Comparison of ENCODE assay signal across 10 mouse cellular contexts in genomic region chr9:108105549-108105863, GRCm38 (mm10). TPM values are rescaled to one million over a fixed set of nuclear protein-coding genes. Genes with fewer than 3 reads are reported as not detected.
DNase-seq lines count a peak whose midpoint lies in the region; ATAC-seq and TF ChIP-seq lines count a peak whose summit lies in the region.
"Had no signal": no experiment of that assay in that cellular context is flagged by ENCODE, and none has a peak within 500 bp of the region (broad histone marks: within the 10 kb centered on the region; RNA-seq: fewer than 3 reads in every experiment).

No protein-coding gene starts in this region.

- H3K4me1 ChIP-seq in heart, embryonic 12.5 days (replicated peaks), result peaks cover 47% of the 10 kb centered on the region
- peaks cover 11 to 47% of the 10 kb centered on the region in 2 experiments for H3K4me1 ChIP-seq in CH12.LX (ENCODE audit: control insufficient read depth in 1 of 2, insufficient read depth in 2 of 2)
- H3K4me1 ChIP-seq in hindbrain, embryonic 12.5 days, result peaks cover 15% of the 10 kb centered on the region
- peaks cover 22% of the 10 kb centered on the region for H3K4me1 ChIP-seq in liver, embryonic 16.5 days (ENCODE audit: control insufficient read depth, low read depth, low read length)

- no peak for TF ChIP-seq EP300 in CH12.LX (IDR thresholded peaks at IDR 0.05; ENCODE audit: low read length)

- WGBS in heart, embryonic 12.5 days, result 84% methylated on average over 12 of the region's 12 CpGs
- 71% methylated on average over 12 of the region's 12 CpGs for WGBS in hindbrain, embryonic 12.5 days
- WGBS in liver, embryonic 16.5 days (ENCODE audit: insufficient replicate concordance), result 59% methylated on average over 12 of the region's 12 CpGs

- dilution Hi-C loops in CH12.LX (cut with MboI; ENCODE audit: extremely low pct_ligation_motif_present, extremely low pct_unique_long_range_greater_than_20kb, low sequenced_read_pairs), result no loop called here

- in situ Hi-C loops in CH12.LX (cut with MboI; ENCODE audit: low pct_ligation_motif_present, low pct_unique_long_range_greater_than_20kb, low sequenced_read_pairs), result loop anchor here (10.0 kb wide), 1 partner anchor 179 kb away; no protein-coding TSS in a partner anchor

- no peak for DNase-seq in heart, postnatal 25 days (ENCODE audit: low spot score)
- no peak for DNase-seq in CH12.LX (ENCODE audit: extremely low read depth)
- no peak for DNase-seq in retina, postnatal 1 day
- no peak for DNase-seq in layer of hippocampus, postnatal 36 days
- no peak for DNase-seq in thymus, postnatal 10 days (ENCODE audit: low spot score in 2 of 2)

- H3K9ac ChIP-seq in heart, embryonic 12.5 days, result no peak overlapping the region
- H3K9ac ChIP-seq in CH12.LX (ENCODE audit: insufficient read depth, low read depth), result peak overlapping the region; percentile 57
- H3K9ac ChIP-seq in hindbrain, embryonic 12.5 days, result peak overlapping the region; percentile 36
- peak overlapping the region; percentile 32 for H3K9ac ChIP-seq in liver, embryonic 16.5 days (ENCODE audit: low read depth, low read length)
- H3K9ac ChIP-seq: lung, embryonic 15.5 days had no signal

- ATAC-seq in heart, embryonic 12.5 days (ENCODE audit: insufficient number of reproducible peaks, low FRiP score), result no peak; the same call in 1 of the 2 replicates
- ATAC-seq in hindbrain, embryonic 12.5 days (ENCODE audit: low FRiP score), result no peak
- no peak for ATAC-seq in liver, embryonic 16.5 days (ENCODE audit: low read depth)
- ATAC-seq: forebrain, embryonic 16.5 days had no signal

- no peaks in the 10 kb centered on the region for H3K9me3 ChIP-seq in heart, embryonic 12.5 days (replicated peaks)
- no peaks in the 10 kb centered on the region for H3K9me3 ChIP-seq in CH12.LX (replicated peaks; ENCODE audit: low read length)
- no peaks in the 10 kb centered on the region for H3K9me3 ChIP-seq in hindbrain, embryonic 12.5 days (replicated peaks)
- no peaks in the 10 kb centered on the region for H3K9me3 ChIP-seq in liver, embryonic 16.5 days (replicated peaks; ENCODE audit: control insufficient read depth, low read length)
- H3K9me3 ChIP-seq: lung, embryonic 15.5 days had no signal

- no peak overlapping the region for H3K27ac ChIP-seq in heart, embryonic 12.5 days (ENCODE audit: poor library complexity, severe bottlenecking)
- peak overlapping the region; percentile 51; the same call in 1 of the 2 replicates for H3K27ac ChIP-seq in CH12.LX (ENCODE audit: insufficient read depth, low read depth)
- peak overlapping the region; percentile 12; the same call in 1 of the 2 replicates for H3K27ac ChIP-seq in hindbrain, embryonic 12.5 days
- H3K27ac ChIP-seq in liver, embryonic 16.5 days (ENCODE audit: low read length), result no peak overlapping the region
- H3K27ac ChIP-seq: lung, embryonic 15.5 days had no signal

- peaks cover 4% of the 10 kb centered on the region; the same call in 1 of the 2 replicates for H3K27me3 ChIP-seq in heart, embryonic 12.5 days (replicated peaks)
- no peaks in the 10 kb centered on the region for H3K27me3 ChIP-seq in CH12.LX (replicated peaks)
- 0 out of 2 replicates have a peak, but pooled peaks cover 6% of the 10 kb centered on the region for H3K27me3 ChIP-seq in hindbrain, embryonic 12.5 days
- peaks cover 9% of the 10 kb centered on the region for H3K27me3 ChIP-seq in liver, embryonic 16.5 days (ENCODE audit: control insufficient read depth, insufficient read depth, low read depth, low read length)

- peak overlapping the region; percentile 42; the same call in 1 of the 2 replicates for H3K4me2 ChIP-seq in heart, embryonic 12.5 days
- peak overlapping the region; percentile 76 for H3K4me2 ChIP-seq in CH12.LX (ENCODE audit: insufficient read depth, low read depth, poor library complexity, severe bottlenecking)
- 0 out of 2 replicates have a peak overlapping the region, but pooled peaks have one; percentile 34 for H3K4me2 ChIP-seq in hindbrain, embryonic 12.5 days (replicated peaks)
- peak overlapping the region; percentile 63 for H3K4me2 ChIP-seq in liver, embryonic 16.5 days (ENCODE audit: low read depth, low read length)
- H3K4me2 ChIP-seq: lung, embryonic 15.5 days had no signal

- H3K36me3 ChIP-seq in heart, embryonic 12.5 days, result no peaks in the 10 kb centered on the region
- H3K36me3 ChIP-seq in CH12.LX (replicated peaks in 1 of 2; ENCODE audit: control insufficient read depth in 1 of 2, insufficient read depth in 1 of 2, low read length in 1 of 2), result peaks cover 19 to 70% of the 10 kb centered on the region in 2 experiments
- H3K36me3 ChIP-seq in hindbrain, embryonic 12.5 days, result peaks cover 51% of the 10 kb centered on the region
- no peaks in the 10 kb centered on the region for H3K36me3 ChIP-seq in liver, embryonic 16.5 days (ENCODE audit: control insufficient read depth, insufficient read depth)
- H3K36me3 ChIP-seq: lung, embryonic 15.5 days had no signal

- intact Hi-C loops in heart, postnatal 25 days (cut with DNase I), result no loop called here

- no peak for TF ChIP-seq CTCF in CH12.LX (conservative IDR thresholded peaks at IDR 0.05 in 1 of 2, IDR thresholded peaks at IDR 0.05 in 1 of 2; ENCODE audit: low read depth in 2 of 2, low read length in 2 of 2)

- H3K79me2 ChIP-seq in CH12.LX (replicated peaks; ENCODE audit: control insufficient read depth, extremely low read depth, insufficient read depth, poor library complexity, severe bottlenecking), result peaks cover 5% of the 10 kb centered on the region

- TF ChIP-seq POLR2A in CH12.LX (IDR thresholded peaks at IDR 0.05; ENCODE audit: low read depth, low read length), result no peak

- TF ChIP-seq RAD21 in CH12.LX (IDR thresholded peaks at IDR 0.05; ENCODE audit: low read depth, low read length), result no peak

- no peak overlapping the region for H3K4me3 ChIP-seq in heart, embryonic 12.5 days
- peak overlapping the region; percentile 68 to 80 (median 79) for H3K4me3 ChIP-seq in CH12.LX (replicated peaks in 1 of 3; ENCODE audit: low read depth in 2 of 3, low read length in 2 of 3, poor library complexity in 1 of 3)
- no peak overlapping the region for H3K4me3 ChIP-seq in hindbrain, embryonic 12.5 days
- H3K4me3 ChIP-seq in liver, embryonic 16.5 days (ENCODE audit: low read depth, low read length), result peak overlapping the region; percentile 28
- H3K4me3 ChIP-seq: lung, embryonic 15.5 days had no signal

TF ChIP-seq in CH12.LX, 34 proteins besides CTCF, POLR2A, EP300 and RAD21 (continues in another document):
- TF ChIP-seq ZMIZ1 (IDR thresholded peaks at IDR 0.05; ENCODE audit: low read depth, low read length) (no peak), CHD1 (IDR thresholded peaks at IDR 0.05; ENCODE audit: low read depth, low read length) (no peak), USF2 (conservative IDR thresholded peaks at IDR 0.05; ENCODE audit: low read depth, low read length) (no peak), JUN (IDR thresholded peaks at IDR 0.05; ENCODE audit: insufficient read depth, low read depth, low read length) (no peak)

RNA-seq across cellular contexts. Expression of gene Apeh, which starts 11.1 kb away (rescaled TPM):
- 48.0 and 51.1 TPM in 2 replicates for polyA plus RNA-seq in heart, embryonic 12.5 days (2016; fragmentation: Nextera tagmentation; extraction: Ambion mirVana)
- 10 to 100 TPM; 43.1 to 45.4 TPM for total RNA-seq in heart, postnatal 25 days (2021)
- total RNA-seq in CH12.LX (2012; rRNA removed) (69.5 and 75.6 TPM in 2 replicates), CH12.LX (2014; rRNA removed) (28.8 and 36.2 TPM in 2 replicates)
- polyA plus RNA-seq in CH12.LX (2012; ENCODE audit: insufficient read length, low read depth), result 53.2 and 66.6 TPM in 2 replicates
- polyA plus RNA-seq in hindbrain, embryonic 12.5 days (2016; fragmentation: Nextera tagmentation; extraction: Ambion mirVana), result 54.3 and 58.6 TPM in 2 replicates
- 167 and 172 TPM in 2 replicates for polyA plus RNA-seq in liver, embryonic 16.5 days (2015; fragmentation: Nextera tagmentation; extraction: Ambion mirVana)
- 10 to 100 TPM; 31.1 to 37.6 TPM for total RNA-seq in layer of hippocampus, postnatal 36 days (2021)

RNA-seq across cellular contexts. Expression of gene Rnf123, which starts 22.4 kb away (rescaled TPM):
- 32.8 and 37.0 TPM in 2 replicates for polyA plus RNA-seq in heart, embryonic 12.5 days (2016; fragmentation: Nextera tagmentation; extraction: Ambion mirVana)
- 100 to 1,000 TPM in 1 of 2 experiments, 10 to 100 TPM in 1; 90.1 to 112 TPM for total RNA-seq in heart, postnatal 25 days (2021)
- total RNA-seq in CH12.LX (2012; rRNA removed), result 28.8 and 32.3 TPM in 2 replicates
- 6.6 and 10.0 TPM in 2 replicates for total RNA-seq in CH12.LX (2014; rRNA removed)
- polyA plus RNA-seq in CH12.LX (2012; ENCODE audit: insufficient read length, low read depth), result 40.4 and 50.0 TPM in 2 replicates
- polyA plus RNA-seq in hindbrain, embryonic 12.5 days (2016; fragmentation: Nextera tagmentation; extraction: Ambion mirVana), result 39.5 and 40.7 TPM in 2 replicates
- polyA plus RNA-seq in liver, embryonic 16.5 days (2015; fragmentation: Nextera tagmentation; extraction: Ambion mirVana), result 92.7 and 106 TPM in 2 replicates
- 100 to 1,000 TPM; 104 to 110 TPM for total RNA-seq in layer of hippocampus, postnatal 36 days (2021)

RNA-seq across cellular contexts. Expression of gene Mst1, which starts 25.3 kb away (rescaled TPM):
- polyA plus RNA-seq in heart, embryonic 12.5 days (2016; fragmentation: Nextera tagmentation; extraction: Ambion mirVana), result 0.31 and 0.37 TPM in 2 replicates
- total RNA-seq in heart, postnatal 25 days (2021), result not detected
- total RNA-seq in CH12.LX (2012; rRNA removed) (33.2 and 59.6 TPM in 2 replicates), CH12.LX (2014; rRNA removed) (16.9 and 19.6 TPM in 2 replicates)
- polyA plus RNA-seq in CH12.LX (2012; ENCODE audit: insufficient read length, low read depth), result 19.7 and 21.4 TPM in 2 replicates
- 0.31 and 0.72 TPM in 2 replicates for polyA plus RNA-seq in hindbrain, embryonic 12.5 days (2016; fragmentation: Nextera tagmentation; extraction: Ambion mirVana)
- polyA plus RNA-seq in liver, embryonic 16.5 days (2015; fragmentation: Nextera tagmentation; extraction: Ambion mirVana), result 52.5 and 62.0 TPM in 2 replicates
- total RNA-seq in layer of hippocampus, postnatal 36 days (2021), result not detected
- polyA plus RNA-seq: forebrain, embryonic 16.5 days had no signal

RNA-seq across cellular contexts. Expression of gene Amigo3, which starts 52.5 kb away (rescaled TPM):
- 2.4 and 3.1 TPM in 2 replicates for polyA plus RNA-seq in heart, embryonic 12.5 days (2016; fragmentation: Nextera tagmentation; extraction: Ambion mirVana)
- total RNA-seq in heart, postnatal 25 days (2021), result 1 to 10 TPM; 1.8 TPM
- total RNA-seq in CH12.LX (2012; rRNA removed), result 2.0 and 3.1 TPM in 2 replicates
- 1.7 and 2.2 TPM in 2 replicates for total RNA-seq in CH12.LX (2014; rRNA removed)
- polyA plus RNA-seq in CH12.LX (2012; ENCODE audit: insufficient read length, low read depth), result 3.3 and 4.4 TPM in 2 replicates
- 3.9 TPM in 2 replicates for polyA plus RNA-seq in hindbrain, embryonic 12.5 days (2016; fragmentation: Nextera tagmentation; extraction: Ambion mirVana)
- 1.6 and 2.1 TPM in 2 replicates for polyA plus RNA-seq in liver, embryonic 16.5 days (2015; fragmentation: Nextera tagmentation; extraction: Ambion mirVana)
- 1 to 10 TPM; 1.8 to 2.6 TPM for total RNA-seq in layer of hippocampus, postnatal 36 days (2021)

RNA-seq across cellular contexts. Expression of gene Gmppb, which starts 56.5 kb away (rescaled TPM):
- polyA plus RNA-seq in heart, embryonic 12.5 days (2016; fragmentation: Nextera tagmentation; extraction: Ambion mirVana), result 23.2 and 24.5 TPM in 2 replicates
- 10 to 100 TPM in 1 of 2 experiments, 1 to 10 TPM in 1; 9.4 to 10.7 TPM for total RNA-seq in heart, postnatal 25 days (2021)
- total RNA-seq in CH12.LX (2012; rRNA removed) (20.9 and 33.4 TPM in 2 replicates), CH12.LX (2014; rRNA removed) (17.9 and 18.4 TPM in 2 replicates)
- polyA plus RNA-seq in CH12.LX (2012; ENCODE audit: insufficient read length, low read depth), result 19.2 and 21.8 TPM in 2 replicates
- polyA plus RNA-seq in hindbrain, embryonic 12.5 days (2016; fragmentation: Nextera tagmentation; extraction: Ambion mirVana), result 21.9 and 25.0 TPM in 2 replicates
- 12.9 and 13.8 TPM in 2 replicates for polyA plus RNA-seq in liver, embryonic 16.5 days (2015; fragmentation: Nextera tagmentation; extraction: Ambion mirVana)
- 10 to 100 TPM; 16.9 to 17.5 TPM for total RNA-seq in layer of hippocampus, postnatal 36 days (2021)

Comparison
In these comparisons a context has a peak if more than half of its experiments do, and no peak if none do; other contexts are left out.
1. H3K27ac ChIP-seq: peak in CH12.LX (single experiment) and hindbrain, embryonic 12.5 days (single experiment); none in heart, embryonic 12.5 days (single experiment) and liver, embryonic 16.5 days (single experiment).
2. H3K4me3 ChIP-seq: peak in CH12.LX (3 of 3) and liver, embryonic 16.5 days (single experiment); none in heart, embryonic 12.5 days (single experiment) and hindbrain, embryonic 12.5 days (single experiment).
3. RNA of gene Mst1, which starts 25.3 kb away (polyA plus RNA-seq): 52.5 to 62.0 TPM in liver, embryonic 16.5 days and 19.7 to 21.4 TPM in CH12.LX; 0.31 to 0.72 TPM in hindbrain, embryonic 12.5 days and 0.31 to 0.37 TPM in heart, embryonic 12.5 days; every median in the first group is over 10 times any median in the second.
4. Peak in every context shown above with its lines, with median percentiles within 50 percentile points of each other: H3K4me2 ChIP-seq.